ENCODE assay signal across 8 mouse cellular contexts in the genomic region with DNA sequence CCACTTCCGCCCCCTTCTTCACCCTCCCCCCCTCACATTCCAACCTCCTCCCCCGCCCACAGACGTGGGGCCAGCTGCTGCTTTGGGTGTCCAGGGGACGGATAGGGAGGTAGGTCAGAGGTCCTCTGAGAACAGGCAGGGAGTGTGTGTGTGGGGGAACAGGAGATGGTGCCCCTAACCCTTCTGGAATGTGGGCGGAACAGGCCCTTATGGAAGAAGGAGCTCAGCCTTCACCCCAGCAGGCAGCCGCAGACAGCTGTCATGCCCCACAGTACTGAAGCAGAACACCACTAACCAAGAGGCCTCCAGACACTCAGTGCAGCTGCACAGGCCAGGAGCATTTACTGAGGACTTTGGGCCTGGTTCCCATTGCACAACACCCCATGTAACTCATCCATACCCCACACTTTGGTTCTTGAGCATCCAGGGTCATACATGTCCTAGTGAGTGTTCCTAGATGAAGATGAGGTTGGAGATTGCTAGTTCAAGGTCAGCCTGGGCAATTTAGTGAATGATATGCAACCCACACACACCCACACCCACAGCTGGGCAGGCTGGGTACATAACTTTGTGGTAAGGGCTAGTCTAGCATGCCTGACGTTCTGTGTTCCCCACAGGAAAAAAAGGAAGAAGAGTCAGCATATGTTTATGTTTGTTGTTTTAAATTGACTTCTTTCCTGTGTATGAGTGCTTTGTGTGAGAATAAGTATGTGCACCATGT. TPM values are rescaled to one million over a fixed set of nuclear protein-coding genes. Genes with fewer than 3 reads are reported as not detected.
DNase-seq lines count a peak whose midpoint lies in the region; ATAC-seq and TF ChIP-seq lines count a peak whose summit lies in the region.

No protein-coding gene starts in this region.

- H3K4me1 ChIP-seq in thymus, adult 2 months (replicated peaks; ENCODE audit: control insufficient read depth, insufficient read depth, low read length) = peaks cover 80% of the 10 kb centered on the region
- peaks cover 92% of the 10 kb centered on the region for H3K4me1 ChIP-seq in embryonic facial prominence, embryonic 15.5 days
- H3K4me1 ChIP-seq in intestine, embryonic 14.5 days (replicated peaks; ENCODE audit: control insufficient read depth, insufficient read depth, low read length) = peaks cover 81% of the 10 kb centered on the region
- peaks cover 96% of the 10 kb centered on the region for H3K4me1 ChIP-seq in liver, embryonic 15.5 days (replicated peaks)
- peaks cover 78% of the 10 kb centered on the region for H3K4me1 ChIP-seq in stomach, embryonic 14.5 days (ENCODE audit: control insufficient read depth, insufficient read depth, low read length)

- peaks cover 9% of the 10 kb centered on the region for H3K36me3 ChIP-seq in thymus, adult 2 months (ENCODE audit: control insufficient read depth, insufficient read depth, low read length)
- H3K36me3 ChIP-seq in embryonic facial prominence, embryonic 15.5 days = peaks cover 10% of the 10 kb centered on the region
- H3K36me3 ChIP-seq in intestine, embryonic 14.5 days (ENCODE audit: control insufficient read depth, insufficient read depth, low read length) = peaks cover 10% of the 10 kb centered on the region
- H3K36me3 ChIP-seq in liver, embryonic 15.5 days (replicated peaks) = peaks cover 11% of the 10 kb centered on the region
- peaks cover 10% of the 10 kb centered on the region for H3K36me3 ChIP-seq in stomach, embryonic 14.5 days (ENCODE audit: control insufficient read depth, insufficient read depth, low read length)

- no peaks in the 10 kb centered on the region for H3K27me3 ChIP-seq in thymus, adult 2 months (ENCODE audit: control insufficient read depth, insufficient read depth, low read length)
- no peaks in the 10 kb centered on the region for H3K27me3 ChIP-seq in embryonic facial prominence, embryonic 15.5 days
- no peaks in the 10 kb centered on the region for H3K27me3 ChIP-seq in intestine, embryonic 14.5 days (replicated peaks; ENCODE audit: control insufficient read depth, insufficient read depth, low read length)
- H3K27me3 ChIP-seq in liver, embryonic 15.5 days = peaks cover 8% of the 10 kb centered on the region; the same call in 1 of the 2 replicates
- H3K27me3 ChIP-seq in stomach, embryonic 14.5 days (ENCODE audit: control insufficient read depth, insufficient read depth, low read length) = no peaks in the 10 kb centered on the region

- ATAC-seq in embryonic facial prominence, embryonic 15.5 days (ENCODE audit: insufficient number of reproducible peaks, low FRiP score, low TSS enrichment, low read depth) = peak; percentile 6; the same call in 1 of the 2 replicates
- no peak for ATAC-seq in intestine, embryonic 14.5 days (replicated peaks; ENCODE audit: low FRiP score, low TSS enrichment, low read depth)
- no peak for ATAC-seq in liver, embryonic 15.5 days (ENCODE audit: insufficient read depth)
- ATAC-seq in stomach, embryonic 14.5 days (ENCODE audit: insufficient number of reproducible peaks, insufficient read depth, low FRiP score, low read depth) = peak; percentile 18; the same call in 1 of the 2 replicates

- H3K4me3 ChIP-seq in thymus, adult 2 months (ENCODE audit: control insufficient read depth, insufficient read depth, low read length) = no peak overlapping the region
- H3K4me3 ChIP-seq in embryonic facial prominence, embryonic 15.5 days (replicated peaks) = peak overlapping the region; percentile 47
- peak overlapping the region; percentile 33; the same call in 1 of the 2 replicates for H3K4me3 ChIP-seq in intestine, embryonic 14.5 days (ENCODE audit: low read depth, low read length)
- H3K4me3 ChIP-seq in liver, embryonic 15.5 days (replicated peaks) = peak overlapping the region; percentile 64
- peak overlapping the region; percentile 32 for H3K4me3 ChIP-seq in stomach, embryonic 14.5 days (ENCODE audit: low read depth, low read length)

- DNase-seq in thymus, adult 2 months = peak; percentile 34
- DNase-seq in thymus, postnatal 25 days = no peak
- peak; percentile 83 for DNase-seq in intestine, embryonic 14.5 days (ENCODE audit: low spot score)
- no peak for DNase-seq in frontal cortex, postnatal 10 days (ENCODE audit: low spot score in 2 of 2)
- DNase-seq in ovary, postnatal 10 days (ENCODE audit: low spot score) = no peak

- 32% methylated on average over 7 of the region's 7 CpGs for WGBS in thymus, adult 2 months
- WGBS in embryonic facial prominence, embryonic 15.5 days = 3% methylated on average over 6 of the region's 7 CpGs
- 4% methylated on average over 7 of the region's 7 CpGs for WGBS in intestine, embryonic 14.5 days
- 23% methylated on average over 7 of the region's 7 CpGs for WGBS in liver, embryonic 15.5 days (ENCODE audit: insufficient replicate concordance)
- WGBS in stomach, embryonic 14.5 days = 9% methylated on average over 7 of the region's 7 CpGs

- H3K9ac ChIP-seq in embryonic facial prominence, embryonic 15.5 days = no peak overlapping the region
- peak overlapping the region; percentile 20; the same call in 1 of the 2 replicates for H3K9ac ChIP-seq in intestine, embryonic 14.5 days (ENCODE audit: low read length)
- peak overlapping the region; percentile 48 for H3K9ac ChIP-seq in liver, embryonic 15.5 days
- H3K9ac ChIP-seq in stomach, embryonic 14.5 days (replicated peaks; ENCODE audit: low read depth, low read length) = 0 out of 2 replicates have a peak overlapping the region, but pooled peaks have one; percentile 3

- no peaks in the 10 kb centered on the region for H3K9me3 ChIP-seq in embryonic facial prominence, embryonic 15.5 days (replicated peaks)
- H3K9me3 ChIP-seq in intestine, embryonic 14.5 days (ENCODE audit: control insufficient read depth, low read length) = no peaks in the 10 kb centered on the region
- no peaks in the 10 kb centered on the region for H3K9me3 ChIP-seq in liver, embryonic 15.5 days (replicated peaks)
- H3K9me3 ChIP-seq in stomach, embryonic 14.5 days (ENCODE audit: control insufficient read depth, low read depth, low read length) = no peaks in the 10 kb centered on the region

- TF ChIP-seq POLR2A in thymus, adult 2 months (IDR thresholded peaks at IDR 0.05; ENCODE audit: control insufficient read depth, extremely low read depth, insufficient read depth, low read length, poor library complexity) = no peak

- H3K27ac ChIP-seq in thymus, adult 2 months (ENCODE audit: control insufficient read depth, insufficient read depth, low read length) = peak overlapping the region; percentile 83
- H3K27ac ChIP-seq in embryonic facial prominence, embryonic 15.5 days (replicated peaks) = peak overlapping the region; percentile 98
- peak overlapping the region; percentile 84 for H3K27ac ChIP-seq in intestine, embryonic 14.5 days (ENCODE audit: low read depth)
- H3K27ac ChIP-seq in liver, embryonic 15.5 days (replicated peaks) = peak overlapping the region; percentile 94
- peak overlapping the region; percentile 96 for H3K27ac ChIP-seq in stomach, embryonic 14.5 days (ENCODE audit: low read length)

- H3K4me2 ChIP-seq in embryonic facial prominence, embryonic 15.5 days (replicated peaks) = peak overlapping the region; percentile 79
- H3K4me2 ChIP-seq in intestine, embryonic 14.5 days (ENCODE audit: low read length) = peak overlapping the region; percentile 56
- peak overlapping the region; percentile 97 for H3K4me2 ChIP-seq in liver, embryonic 15.5 days
- peak overlapping the region; percentile 77 for H3K4me2 ChIP-seq in stomach, embryonic 14.5 days (replicated peaks; ENCODE audit: low read depth, low read length)

- no peak for TF ChIP-seq CTCF in thymus, adult 2 months (IDR thresholded peaks at IDR 0.05; ENCODE audit: borderline replicate concordance, control insufficient read depth, extremely low read depth, insufficient read depth, low read length, poor library complexity)

RNA-seq across cellular contexts. Expression of a gene that starts 4.1 kb away (rescaled TPM):
- 173 and 193 TPM in 2 replicates for polyA plus RNA-seq in thymus, adult 2 months (2012; rRNA removed)
- polyA plus RNA-seq in embryonic facial prominence, embryonic 15.5 days (2015; fragmentation: Nextera tagmentation; extraction: Ambion mirVana) = 102 and 116 TPM in 2 replicates
- polyA plus RNA-seq in intestine, embryonic 14.5 days (2014; fragmentation: Nextera tagmentation; extraction: Ambion mirVana) = 76.4 and 81.6 TPM in 2 replicates
- polyA plus RNA-seq in liver, embryonic 15.5 days (2015; fragmentation: Nextera tagmentation; extraction: Ambion mirVana) = 13.1 and 17.0 TPM in 2 replicates
- polyA plus RNA-seq in stomach, embryonic 14.5 days (2014; fragmentation: Nextera tagmentation; extraction: Ambion mirVana) = 92.7 and 105 TPM in 2 replicates

RNA-seq across cellular contexts. Expression of a gene that starts 11.1 kb away (rescaled TPM):
- polyA plus RNA-seq in thymus, adult 2 months (2012; rRNA removed) = 11.1 and 14.8 TPM in 2 replicates
- polyA plus RNA-seq in embryonic facial prominence, embryonic 15.5 days (2015; fragmentation: Nextera tagmentation; extraction: Ambion mirVana) = 12.0 and 13.6 TPM in 2 replicates
- 15.8 and 16.7 TPM in 2 replicates for polyA plus RNA-seq in intestine, embryonic 14.5 days (2014; fragmentation: Nextera tagmentation; extraction: Ambion mirVana)
- polyA plus RNA-seq in liver, embryonic 15.5 days (2015; fragmentation: Nextera tagmentation; extraction: Ambion mirVana) = 8.9 and 10.1 TPM in 2 replicates
- 12.5 and 13.9 TPM in 2 replicates for polyA plus RNA-seq in stomach, embryonic 14.5 days (2014; fragmentation: Nextera tagmentation; extraction: Ambion mirVana)

RNA-seq across cellular contexts. Expression of a gene that starts 13.6 kb away (rescaled TPM):
- 342 and 374 TPM in 2 replicates for polyA plus RNA-seq in thymus, adult 2 months (2012; rRNA removed)
- polyA plus RNA-seq in embryonic facial prominence, embryonic 15.5 days (2015; fragmentation: Nextera tagmentation; extraction: Ambion mirVana) = 18.3 and 20.4 TPM in 2 replicates
- polyA plus RNA-seq in intestine, embryonic 14.5 days (2014; fragmentation: Nextera tagmentation; extraction: Ambion mirVana) = 25.5 and 28.9 TPM in 2 replicates
- 2.9 and 3.1 TPM in 2 replicates for polyA plus RNA-seq in liver, embryonic 15.5 days (2015; fragmentation: Nextera tagmentation; extraction: Ambion mirVana)
- polyA plus RNA-seq in stomach, embryonic 14.5 days (2014; fragmentation: Nextera tagmentation; extraction: Ambion mirVana) = 29.3 and 32.1 TPM in 2 replicates

RNA-seq across cellular contexts. Expression of a gene that starts 17.6 kb away (rescaled TPM):
- polyA plus RNA-seq in thymus, adult 2 months (2012; rRNA removed) = 3.1 and 3.6 TPM in 2 replicates
- 30.9 and 31.8 TPM in 2 replicates for polyA plus RNA-seq in embryonic facial prominence, embryonic 15.5 days (2015; fragmentation: Nextera tagmentation; extraction: Ambion mirVana)
- polyA plus RNA-seq in intestine, embryonic 14.5 days (2014; fragmentation: Nextera tagmentation; extraction: Ambion mirVana) = 10.2 and 12.2 TPM in 2 replicates
- polyA plus RNA-seq in liver, embryonic 15.5 days (2015; fragmentation: Nextera tagmentation; extraction: Ambion mirVana) = 0.56 and 0.61 TPM in 2 replicates
- polyA plus RNA-seq in stomach, embryonic 14.5 days (2014; fragmentation: Nextera tagmentation; extraction: Ambion mirVana) = 12.2 and 12.5 TPM in 2 replicates

RNA-seq across cellular contexts. Expression of a gene that starts 21.0 kb away (rescaled TPM):
- polyA plus RNA-seq in thymus, adult 2 months (2012; rRNA removed) = 34.0 and 37.7 TPM in 2 replicates
- 9.3 and 10.9 TPM in 2 replicates for polyA plus RNA-seq in embryonic facial prominence, embryonic 15.5 days (2015; fragmentation: Nextera tagmentation; extraction: Ambion mirVana)
- polyA plus RNA-seq in intestine, embryonic 14.5 days (2014; fragmentation: Nextera tagmentation; extraction: Ambion mirVana) = 7.1 and 8.5 TPM in 2 replicates
- 0.35 and 0.51 TPM in 2 replicates for polyA plus RNA-seq in liver, embryonic 15.5 days (2015; fragmentation: Nextera tagmentation; extraction: Ambion mirVana)
- 7.5 and 10.1 TPM in 2 replicates for polyA plus RNA-seq in stomach, embryonic 14.5 days (2014; fragmentation: Nextera tagmentation; extraction: Ambion mirVana)

Comparison
In these comparisons a context has a peak if more than half of its experiments do, and no peak if none do; other contexts are left out.
1. DNase-seq: peak in thymus, adult 2 months (single experiment) and intestine, embryonic 14.5 days (single experiment); none in thymus, postnatal 25 days (single experiment), frontal cortex, postnatal 10 days (0 of 2) and ovary, postnatal 10 days (single experiment).
2. ATAC-seq: peak in embryonic facial prominence, embryonic 15.5 days (single experiment) and stomach, embryonic 14.5 days (single experiment); none in intestine, embryonic 14.5 days (single experiment) and liver, embryonic 15.5 days (single experiment).
3. RNA of a gene that starts 13.6 kb away (polyA plus RNA-seq): 342 to 374 TPM in thymus, adult 2 months; 29.3 to 32.1 TPM in stomach, embryonic 14.5 days, 25.5 to 28.9 TPM in intestine, embryonic 14.5 days, 18.3 to 20.4 TPM in embryonic facial prominence, embryonic 15.5 days and 2.9 to 3.1 TPM in liver, embryonic 15.5 days; every median in the first group is over 10 times any median in the second.
4. Peak in every context shown above with its lines, with median percentiles within 50 percentile points of each other: H3K27ac ChIP-seq and H3K4me2 ChIP-seq.